19 mouse cellular contexts compared by ENCODE assay signal in genomic region chr2:166018769-166019168, GRCm38 (mm10).
"Had no signal": no experiment of that assay in that cellular context is flagged by ENCODE, and none has a peak within 500 bp of the region (broad histone marks: within the 10 kb centered on the region; RNA-seq: fewer than 3 reads in every experiment).

No protein-coding gene starts in this region.

- ATAC-seq: liver, postnatal 0 days; lung, postnatal 0 days; midbrain, embryonic 13.5 days; midbrain, embryonic 15.5 days had no signal

- H3K4me3 ChIP-seq: liver, embryonic 15.5 days; lung, embryonic 15.5 days; megakaryocyte, embryonic 14.5 days; midbrain, embryonic 13.5 days; midbrain, embryonic 15.5 days; myocyte; neural tube, embryonic 13.5 days; neural tube, embryonic 15.5 days; stomach, embryonic 15.5 days had no signal

- DNase-seq: liver, postnatal 0 days; lung, adult 2 months; lung, postnatal 14 days; lung, postnatal 36 days; right cerebral cortex, postnatal 14 days; thymus, postnatal 14 days; thymus, postnatal 36 days had no signal

- H3K27ac ChIP-seq: liver, embryonic 15.5 days; lung, embryonic 15.5 days; macrophage; midbrain, embryonic 15.5 days; neural tube, embryonic 13.5 days; neural tube, embryonic 15.5 days; stomach, embryonic 15.5 days; stomach, postnatal 0 days had no signal
